Mouse (Mus musculus) testis, adult 2 months (tissue): ENCODE data around the gene Gm17622.

Source experiments
- CTCF ChIP-seq: fragments of 200-500 bp; IDR thresholded peaks from 2 replicates; pipeline ENCODE4 v1.5.1; 2012; ENCODE audit warnings: low read depth, mild to moderate bottlenecking, inconsistent platforms, low read length, moderate library complexity; ENCODE audit not compliant: control insufficient read depth, insufficient read depth, insufficient replicate concordance
- POLR2A ChIP-seq: fragments of 200-500 bp; IDR thresholded peaks from 2 replicates; pipeline ENCODE4 v1.6.1; 2012; ENCODE audit warnings: low read depth, mild to moderate bottlenecking, inconsistent platforms, low read length, moderate library complexity; ENCODE audit not compliant: control insufficient read depth

GRCm38 (mm10) chr13:96452621-96453020 is 37.9 kb upstream of the Gm17622 start:
- TF ChIP-seq CTCF = no peak
- TF ChIP-seq POLR2A = no peak
